Mouse (Mus musculus): ENCODE results near the gene Spryd4. TPM values are rescaled to one million over a fixed set of nuclear protein-coding genes. Genes with fewer than 3 reads are reported as not detected.

The Spryd4 gene
- polyA plus RNA-seq, 1 experiment from 2014 or later = 26.2 TPM

Other genes starting within 250 kb of the Spryd4 start
- 0.09 and 0.13 TPM in 2 replicates for gene Hsd17b6, start 204.2 kb downstream of the Spryd4 start, polyA plus RNA-seq (2015; fragmentation: Nextera tagmentation; extraction: Ambion mirVana)
- 66.9 and 69.3 TPM in 2 replicates for gene Prim1, start 196.6 kb downstream of the Spryd4 start, polyA plus RNA-seq (2015; fragmentation: Nextera tagmentation; extraction: Ambion mirVana)
- gene Naca, start 176.2 kb downstream of the Spryd4 start, polyA plus RNA-seq (2015; fragmentation: Nextera tagmentation; extraction: Ambion mirVana) = 312 and 355 TPM in 2 replicates
- 188 and 217 TPM in 2 replicates for gene Ptges3, start 152.9 kb downstream of the Spryd4 start, polyA plus RNA-seq (2015; fragmentation: Nextera tagmentation; extraction: Ambion mirVana)
- gene Atp5b, start 128.5 kb downstream of the Spryd4 start, polyA plus RNA-seq (2015; fragmentation: Nextera tagmentation; extraction: Ambion mirVana) = 1,834 and 1,894 TPM in 2 replicates
- 6.8 and 7.0 TPM in 2 replicates for gene Baz2a, start 120.2 kb downstream of the Spryd4 start, polyA plus RNA-seq (2015; fragmentation: Nextera tagmentation; extraction: Ambion mirVana)
- 6.7 and 6.9 TPM in 2 replicates for gene Rbms2, start 31.5 kb downstream of the Spryd4 start, polyA plus RNA-seq (2015; fragmentation: Nextera tagmentation; extraction: Ambion mirVana)
- gene Gls2, start 17.4 kb downstream of the Spryd4 start, polyA plus RNA-seq (2015; fragmentation: Nextera tagmentation; extraction: Ambion mirVana) = 10.1 and 15.5 TPM in 2 replicates
- gene Mip, start 14.0 kb upstream of the Spryd4 start, polyA plus RNA-seq (2015; fragmentation: Nextera tagmentation; extraction: Ambion mirVana) = not detected in 2 replicates
- gene Timeless, start 20.3 kb upstream of the Spryd4 start, polyA plus RNA-seq (2015; fragmentation: Nextera tagmentation; extraction: Ambion mirVana) = 24.4 and 26.2 TPM in 2 replicates
- 1.1 and 1.3 TPM in 2 replicates for gene Apon, start 42.3 kb upstream of the Spryd4 start, polyA plus RNA-seq (2015; fragmentation: Nextera tagmentation; extraction: Ambion mirVana)
- gene Apof, start 56.9 kb upstream of the Spryd4 start, polyA plus RNA-seq (2015; fragmentation: Nextera tagmentation; extraction: Ambion mirVana) = 147 and 195 TPM in 2 replicates
- 6.8 and 8.4 TPM in 2 replicates for gene Stat2, start 58.8 kb upstream of the Spryd4 start, polyA plus RNA-seq (2015; fragmentation: Nextera tagmentation; extraction: Ambion mirVana)
- not detected in 2 replicates for gene Il23a, start 86.9 kb upstream of the Spryd4 start, polyA plus RNA-seq (2015; fragmentation: Nextera tagmentation; extraction: Ambion mirVana)
- 12.9 and 14.3 TPM in 2 replicates for gene Pan2, start 91.5 kb upstream of the Spryd4 start, polyA plus RNA-seq (2015; fragmentation: Nextera tagmentation; extraction: Ambion mirVana)
- gene Cnpy2, start 110.7 kb upstream of the Spryd4 start, polyA plus RNA-seq (2015; fragmentation: Nextera tagmentation; extraction: Ambion mirVana) = 85.8 and 90.0 TPM in 2 replicates
- gene Cs, start 125.9 kb upstream of the Spryd4 start, polyA plus RNA-seq (2015; fragmentation: Nextera tagmentation; extraction: Ambion mirVana) = 115 and 121 TPM in 2 replicates
- 4.6 and 5.2 TPM in 2 replicates for gene Coq10a, start 157.2 kb upstream of the Spryd4 start, polyA plus RNA-seq (2015; fragmentation: Nextera tagmentation; extraction: Ambion mirVana)
- gene Ankrd52, start 165.3 kb upstream of the Spryd4 start, polyA plus RNA-seq (2015; fragmentation: Nextera tagmentation; extraction: Ambion mirVana) = 4.9 and 5.6 TPM in 2 replicates
- gene Slc39a5, start 189.4 kb upstream of the Spryd4 start, polyA plus RNA-seq (2015; fragmentation: Nextera tagmentation; extraction: Ambion mirVana) = 69.9 and 90.8 TPM in 2 replicates
- 35.3 and 37.5 TPM in 2 replicates for gene Nabp2, start 199.7 kb upstream of the Spryd4 start, polyA plus RNA-seq (2015; fragmentation: Nextera tagmentation; extraction: Ambion mirVana)
- 8.5 and 9.6 TPM in 2 replicates for gene Rnf41, start 199.8 kb upstream of the Spryd4 start, polyA plus RNA-seq (2015; fragmentation: Nextera tagmentation; extraction: Ambion mirVana)
- 23.5 and 23.6 TPM in 2 replicates for gene Smarcc2, start 247.4 kb upstream of the Spryd4 start, polyA plus RNA-seq (2015; fragmentation: Nextera tagmentation; extraction: Ambion mirVana)